Mouse (Mus musculus) lung, embryonic 14.5 days (tissue): Measurements from ENCODE around the gene Wnk1. TPM values are rescaled to one million over a fixed set of nuclear protein-coding genes. Genes with fewer than 3 reads are reported as not detected.

Experiments used
- ATAC-seq: fragments of 200-750 bp; cut with Nextera tagmentation; 2 replicates; pipeline ENCODE4 v1.8.0; 2017; ENCODE audit warnings: mild to moderate bottlenecking, moderate TSS enrichment, moderate library complexity; ENCODE audit not compliant: insufficient read depth
- DNase-seq: peaks from one replicate; pipeline ENCODE4 v3.0.0-alpha.2; 2015
- H3K27ac ChIP-seq: fragments of 300-500 bp; sonication (generic); 2 replicates; pipeline ENCODE4 v1.5.1; 2014; ENCODE audit warnings: low read depth, mild to moderate bottlenecking, moderate library complexity
- H3K27me3 ChIP-seq: fragments of 300-500 bp; sonication (generic); 2 replicates; pipeline ENCODE4 v1.6.1; 2014; ENCODE audit warnings: low read length, control low read depth; ENCODE audit not compliant: insufficient read depth
- H3K36me3 ChIP-seq: fragments of 300-500 bp; sonication (generic); 2 replicates; pipeline ENCODE4 v1.6.1; 2014; ENCODE audit warnings: control low read depth; ENCODE audit not compliant: insufficient read depth
- H3K4me1 ChIP-seq: fragments of 300-500 bp; sonication (generic); 2 replicates; pipeline ENCODE4 v1.6.1; 2014; ENCODE audit warnings: antibody characterized with exemption, control low read depth; ENCODE audit not compliant: insufficient read depth
- H3K4me2 ChIP-seq: fragments of 300-500 bp; sonication (generic); 2 replicates; pipeline ENCODE4 v1.6.1; 2014; ENCODE audit warnings: mild to moderate bottlenecking
- H3K4me3 ChIP-seq: fragments of 300-500 bp; sonication (generic); 2 replicates; pipeline ENCODE4 v1.5.1; 2014; ENCODE audit warnings: low read depth, low read length
- H3K9ac ChIP-seq: fragments of 300-500 bp; sonication (generic); 2 replicates; pipeline ENCODE4 v1.6.1; 2014
- H3K9me3 ChIP-seq: fragments of 300-500 bp; sonication (generic); 2 replicates; pipeline ENCODE4 v1.6.1; 2016; ENCODE audit warnings: low read depth, low read length, control low read depth
- CTCF ChIP-seq: IDR thresholded peaks from 2 replicates; pipeline ENCODE4 v1.5.1; 2016; ENCODE audit warnings: antibody characterized with exemption, low read depth
- WGBS: fragments of 180-500 bp; shearing (Covaris S2); extraction: QIAGEN DNeasy Blood & Tissue Kit; methylation state at CpG from one replicate; pipeline ENCODE4 v1.1.7; 2014; 5-methylcytosine and 5-hydroxymethylcytosine counted together
- polyA plus RNA-seq: library from polyadenylated mRNA; unstranded; fragments of >200 nt; fragmentation: Nextera tagmentation; extraction: Ambion mirVana; gene quantifications from 2 replicates; pipeline ENCODE4 v1.2.1, GENCODE M21; 2014

Wnk1 gene
- polyA plus RNA-seq, 1 experiment from 2014 or later, result 66.3 TPM

- H3K36me3 ChIP-seq, result no peaks in the 10 kb centered on the region
- H3K9ac ChIP-seq, result no peak overlapping the region
- H3K27me3 ChIP-seq, result no peaks in the 10 kb centered on the region
- ATAC-seq (no peak), DNase-seq (no peak)
- no peaks in the 10 kb centered on the region for H3K4me1 ChIP-seq
- no peaks in the 10 kb centered on the region for H3K9me3 ChIP-seq
- no peak overlapping the region for H3K4me3 ChIP-seq
- WGBS, result 80% methylated on average over 5 of the region's 5 CpGs
- H3K4me2 ChIP-seq, result no peak overlapping the region
- no peak overlapping the region for H3K27ac ChIP-seq
- no peak for TF ChIP-seq CTCF
Measured at GRCm38 (mm10) chr6:120062934-120063333, 24.5 kb upstream of the Wnk1 start.

GRCm38 (mm10) chr6:120055666-120056540, 17.4 kb upstream of the Wnk1 start:
- DNase-seq (no peak), ATAC-seq (no peak)
- Histone ChIP-seq H3K36me3 (no peaks in the 10 kb centered on the region), H3K4me1 (no peaks in the 10 kb centered on the region), H3K27ac (no peak overlapping the region), H3K9ac (no peak overlapping the region), H3K4me2 (no peak overlapping the region), H3K9me3 (no peaks in the 10 kb centered on the region), H3K27me3 (no peaks in the 10 kb centered on the region), H3K4me3 (no peak overlapping the region)
- TF ChIP-seq CTCF, result no peak
- WGBS, result 58% methylated on average over 2 of the region's 2 CpGs

GRCm38 (mm10) chr6:120054412-120054811, 15.9 kb upstream of the Wnk1 start:
- ATAC-seq (no peak), DNase-seq (no peak)
- H3K4me2 ChIP-seq, result no peak overlapping the region
- no peak overlapping the region for H3K4me3 ChIP-seq
- H3K4me1 ChIP-seq, result no peaks in the 10 kb centered on the region
- no peak overlapping the region for H3K9ac ChIP-seq
- WGBS, result 78% methylated on average over 6 of the region's 6 CpGs
- no peaks in the 10 kb centered on the region for H3K27me3 ChIP-seq
- TF ChIP-seq CTCF, result no peak
- H3K36me3 ChIP-seq, result no peaks in the 10 kb centered on the region
- no peak overlapping the region for H3K27ac ChIP-seq
- H3K9me3 ChIP-seq, result no peaks in the 10 kb centered on the region

- H3K4me3 ChIP-seq, result no peak overlapping the region
- no peak overlapping the region for H3K27ac ChIP-seq
- 46% methylated on average over 7 of the region's 7 CpGs for WGBS
- H3K36me3 ChIP-seq, result no peaks in the 10 kb centered on the region
- no peak for ATAC-seq
- no peak for DNase-seq
- H3K27me3 ChIP-seq, result no peaks in the 10 kb centered on the region
- no peaks in the 10 kb centered on the region for H3K9me3 ChIP-seq
- H3K9ac ChIP-seq, result no peak overlapping the region
- TF ChIP-seq CTCF, result no peak
- no peaks in the 10 kb centered on the region for H3K4me1 ChIP-seq
- H3K4me2 ChIP-seq, result no peak overlapping the region
Measured at GRCm38 (mm10) chr6:120047705-120048292, 9.3 kb upstream of the Wnk1 start.

- no peak overlapping the region for H3K4me3 ChIP-seq
- DNase-seq (no peak), ATAC-seq (no peak)
- TF ChIP-seq CTCF, result no peak
- H3K4me2 ChIP-seq, result no peak overlapping the region
- no peaks in the 10 kb centered on the region for H3K4me1 ChIP-seq
- H3K9ac ChIP-seq, result no peak overlapping the region
- 74% methylated on average over 4 of the region's 4 CpGs for WGBS
- H3K27ac ChIP-seq, result no peak overlapping the region
- no peaks in the 10 kb centered on the region for H3K27me3 ChIP-seq
- no peaks in the 10 kb centered on the region for H3K9me3 ChIP-seq
- no peaks in the 10 kb centered on the region for H3K36me3 ChIP-seq
Measured at GRCm38 (mm10) chr6:120045406-120045805, 6.9 kb upstream of the Wnk1 start.

- H3K27ac ChIP-seq, result no peak overlapping the region
- no peak for ATAC-seq
- no peaks in the 10 kb centered on the region for H3K9me3 ChIP-seq
- H3K4me1 ChIP-seq, result 0 out of 2 replicates have a peak, but pooled peaks cover 2% of the 10 kb centered on the region
- no peak for DNase-seq
- H3K27me3 ChIP-seq, result no peaks in the 10 kb centered on the region
- H3K4me2 ChIP-seq, result no peak overlapping the region
- H3K4me3 ChIP-seq, result no peak overlapping the region
- 73% methylated on average over 1 of the region's 1 CpGs for WGBS
- no peak overlapping the region for H3K9ac ChIP-seq
- H3K36me3 ChIP-seq, result no peaks in the 10 kb centered on the region
- TF ChIP-seq CTCF, result no peak
Measured at GRCm38 (mm10) chr6:120042632-120043220, 4.3 kb upstream of the Wnk1 start.

GRCm38 (mm10) chr6:120040557-120040857, 2.0 kb upstream of the Wnk1 start:
- DNase-seq (no peak), ATAC-seq (no peak)
- Histone ChIP-seq H3K36me3 (0 out of 2 replicates have a peak, but pooled peaks cover 2% of the 10 kb centered on the region), H3K27me3 (no peaks in the 10 kb centered on the region), H3K4me3 (no peak overlapping the region), H3K27ac (no peak overlapping the region), H3K4me2 (no peak overlapping the region), H3K9me3 (no peaks in the 10 kb centered on the region), H3K4me1 (peaks cover 6% of the 10 kb centered on the region), H3K9ac (no peak overlapping the region)
- TF ChIP-seq CTCF, result no peak
- 89% methylated on average over 4 of the region's 4 CpGs for WGBS
